Mouse (Mus musculus): Measurements from ENCODE around the gene Mtf2. TPM values are rescaled to one million over a fixed set of nuclear protein-coding genes. Genes with fewer than 3 reads are reported as not detected.
"Not testable (repeated sequence)": the region's sequence is repeated elsewhere in the genome, so short reads cannot be mapped to it uniquely, and the experiment has no call there.

Gene Mtf2
- polyA plus RNA-seq, 1 experiment from 2014 or later: 71.7 TPM

GRCm38 (mm10) chr5:108085440-108085839 lies 20.0 kb downstream of the Mtf2 start:
- Histone ChIP-seq H3K27ac (replicated peaks) (no peak overlapping the region), H3K4me3 (no peak overlapping the region), H3K27me3 (replicated peaks) (no peaks in the 10 kb centered on the region), H3K9ac (no peak overlapping the region), H3K36me3 (peaks cover 82% of the 10 kb centered on the region), H3K4me1 (no peaks in the 10 kb centered on the region), H3K4me2 (no peak overlapping the region), H3K9me3 (no peaks in the 10 kb centered on the region)
- WGBS: 84% methylated on average over 2 of the region's 2 CpGs
- no peak for ATAC-seq (ENCODE audit: extremely low read depth, insufficient number of reproducible peaks, low FRiP score, low TSS enrichment)

GRCm38 (mm10) chr5:108092731-108093130 lies 27.3 kb downstream of the Mtf2 start:
- not testable (repeated sequence) for H3K27me3 ChIP-seq (replicated peaks); H3K4me2 ChIP-seq; H3K4me1 ChIP-seq; H3K27ac ChIP-seq (replicated peaks); H3K4me3 ChIP-seq; H3K9ac ChIP-seq; ATAC-seq (ENCODE audit: extremely low read depth, insufficient number of reproducible peaks, low FRiP score, low TSS enrichment); H3K9me3 ChIP-seq
- WGBS: 95% methylated on average over 8 of the region's 8 CpGs
- peaks cover 76% of the 10 kb centered on the region for H3K36me3 ChIP-seq

GRCm38 (mm10) chr5:108097676-108098075 lies 32.2 kb downstream of the Mtf2 start:
- Histone ChIP-seq H3K27ac (replicated peaks) (no peak overlapping the region), H3K27me3 (replicated peaks) (no peaks in the 10 kb centered on the region), H3K4me1 (no peaks in the 10 kb centered on the region), H3K4me3 (no peak overlapping the region), H3K9me3 (no peaks in the 10 kb centered on the region), H3K4me2 (no peak overlapping the region), H3K36me3 (peaks cover 72% of the 10 kb centered on the region), H3K9ac (no peak overlapping the region)
- ATAC-seq (ENCODE audit: extremely low read depth, insufficient number of reproducible peaks, low FRiP score, low TSS enrichment): no peak
- 83% methylated on average over 3 of the region's 3 CpGs for WGBS

- Histone ChIP-seq H3K4me2 (no peak overlapping the region), H3K36me3 (peaks cover 74% of the 10 kb centered on the region), H3K27me3 (replicated peaks) (no peaks in the 10 kb centered on the region), H3K9ac (no peak overlapping the region), H3K4me1 (no peaks in the 10 kb centered on the region), H3K9me3 (no peaks in the 10 kb centered on the region), H3K4me3 (no peak overlapping the region), H3K27ac (replicated peaks) (no peak overlapping the region)
- no peak for ATAC-seq (ENCODE audit: extremely low read depth, insufficient number of reproducible peaks, low FRiP score, low TSS enrichment)
These were observed 34.7 kb downstream of the Mtf2 start for GRCm38 (mm10) chr5:108100196-108100595.

GRCm38 (mm10) chr5:108104306-108104705 lies 38.8 kb downstream of the Mtf2 start:
- peaks cover 65% of the 10 kb centered on the region for H3K36me3 ChIP-seq
- no peak overlapping the region for H3K4me2 ChIP-seq
- no peak overlapping the region for H3K27ac ChIP-seq (replicated peaks)
- no peak overlapping the region for H3K4me3 ChIP-seq
- no peak overlapping the region for H3K9ac ChIP-seq
- WGBS: 86% methylated on average over 5 of the region's 5 CpGs
- no peaks in the 10 kb centered on the region for H3K9me3 ChIP-seq
- no peaks in the 10 kb centered on the region for H3K4me1 ChIP-seq
- ATAC-seq (ENCODE audit: extremely low read depth, insufficient number of reproducible peaks, low FRiP score, low TSS enrichment): no peak
- no peaks in the 10 kb centered on the region for H3K27me3 ChIP-seq (replicated peaks)

- Histone ChIP-seq H3K9ac (no peak overlapping the region), H3K4me3 (no peak overlapping the region), H3K4me2 (no peak overlapping the region), H3K9me3 (no peaks in the 10 kb centered on the region), H3K27ac (replicated peaks) (no peak overlapping the region), H3K27me3 (replicated peaks) (no peaks in the 10 kb centered on the region), H3K4me1 (no peaks in the 10 kb centered on the region), H3K36me3 (peaks cover 37% of the 10 kb centered on the region)
- no peak for ATAC-seq (ENCODE audit: extremely low read depth, insufficient number of reproducible peaks, low FRiP score, low TSS enrichment)
- WGBS: 93% methylated on average over 7 of the region's 7 CpGs
These were observed 43.9 kb downstream of the Mtf2 start for GRCm38 (mm10) chr5:108109346-108109745.

- Histone ChIP-seq H3K9me3 (no peaks in the 10 kb centered on the region), H3K4me2 (no peak overlapping the region), H3K4me1 (no peaks in the 10 kb centered on the region), H3K9ac (no peak overlapping the region), H3K27ac (replicated peaks) (no peak overlapping the region), H3K27me3 (replicated peaks) (no peaks in the 10 kb centered on the region), H3K36me3 (peaks cover 22% of the 10 kb centered on the region), H3K4me3 (no peak overlapping the region)
- no peak for ATAC-seq (ENCODE audit: extremely low read depth, insufficient number of reproducible peaks, low FRiP score, low TSS enrichment)
- WGBS: 88% methylated on average over 4 of the region's 4 CpGs
These were observed 52.2 kb downstream of the Mtf2 start for GRCm38 (mm10) chr5:108117693-108118092.

- WGBS: 78% methylated on average over 9 of the region's 9 CpGs
- ATAC-seq (ENCODE audit: extremely low read depth, insufficient number of reproducible peaks, low FRiP score, low TSS enrichment): no peak
- H3K27me3 ChIP-seq (replicated peaks): no peaks in the 10 kb centered on the region
These were observed 54.9 kb downstream of the Mtf2 start for GRCm38 (mm10) chr5:108120221-108120900.

GRCm38 (mm10) chr5:108131849-108132440 lies 66.5 kb downstream of the Mtf2 start:
- Histone ChIP-seq H3K9me3 (no peaks in the 10 kb centered on the region), H3K9ac (peak overlapping the region; percentile 89), H3K4me1 (peaks cover 18% of the 10 kb centered on the region), H3K4me2 (peak overlapping the region; percentile 79), H3K27ac (replicated peaks) (peak overlapping the region; percentile 92), H3K27me3 (replicated peaks) (no peaks in the 10 kb centered on the region), H3K36me3 (peaks cover 21% of the 10 kb centered on the region), H3K4me3 (peak overlapping the region; percentile 85)
- under 1% methylated on average over 32 of the region's 32 CpGs for WGBS
- ATAC-seq (ENCODE audit: extremely low read depth, insufficient number of reproducible peaks, low FRiP score, low TSS enrichment): peak; percentile 22

More at GRCm38 (mm10) chr5:108120221-108120900, 54.9 kb downstream of the Mtf2 start:
- Histone ChIP-seq H3K4me1 (no peaks in the 10 kb centered on the region), H3K36me3 (peaks cover 29% of the 10 kb centered on the region), H3K27ac (replicated peaks) (no peak overlapping the region), H3K9me3 (no peaks in the 10 kb centered on the region), H3K9ac (no peak overlapping the region), H3K4me2 (no peak overlapping the region), H3K4me3 (no peak overlapping the region)

GRCm38 (mm10) chr5:108132441-108133243 lies 67.2 kb downstream of the Mtf2 start, which contains the start of the genes Tmed5 and Ccdc18:
Gene Tmed5 (minus strand): TSS chr5:108132620.
Gene Ccdc18 (plus strand): TSS chr5:108132875.
- H3K4me1 ChIP-seq: peaks cover 18% of the 10 kb centered on the region
- under 1% methylated on average over 65 of the region's 65 CpGs for WGBS
- ATAC-seq (ENCODE audit: extremely low read depth, insufficient number of reproducible peaks, low FRiP score, low TSS enrichment): peak; percentile 97
- peak within 1 kb of the TSS; percentile 79 for H3K4me2 ChIP-seq
- H3K9ac ChIP-seq: peak within 1 kb of the TSS; percentile 89
- no peaks in the 10 kb centered on the region for H3K27me3 ChIP-seq (replicated peaks)
- peak within 1 kb of the TSS; percentile 92 for H3K27ac ChIP-seq (replicated peaks)
- no peaks in the 10 kb centered on the region for H3K9me3 ChIP-seq
- H3K36me3 ChIP-seq: peaks cover 20% of the 10 kb centered on the region
- peak within 1 kb of the TSS; percentile 85 for H3K4me3 ChIP-seq

- ATAC-seq (ENCODE audit: extremely low read depth, insufficient number of reproducible peaks, low FRiP score, low TSS enrichment): no peak
- Histone ChIP-seq H3K9me3 (no peaks in the 10 kb centered on the region), H3K4me1 (no peaks in the 10 kb centered on the region), H3K9ac (no peak overlapping the region), H3K27ac (replicated peaks) (no peak overlapping the region), H3K27me3 (replicated peaks) (no peaks in the 10 kb centered on the region), H3K4me2 (no peak overlapping the region), H3K36me3 (0 out of 2 replicates have a peak, but pooled peaks cover 8% of the 10 kb centered on the region), H3K4me3 (no peak overlapping the region)
- 91% methylated on average over 1 of the region's 1 CpGs for WGBS
These were observed 87.1 kb downstream of the Mtf2 start for GRCm38 (mm10) chr5:108152592-108152991.
